Mouse (Mus musculus): ENCODE results near the gene Nphs2. TPM values are rescaled to one million over a fixed set of nuclear protein-coding genes. Genes with fewer than 3 reads are reported as not detected.
"Not testable (repeated sequence)": the region's sequence is repeated elsewhere in the genome, so short reads cannot be mapped to it uniquely, and the experiment has no call there.

Gene Nphs2
- polyA plus RNA-seq, 1 experiment from 2014 or later: not detected

GRCm38 (mm10) chr1:156284207-156284606, 26.3 kb upstream of the Nphs2 start:
- Histone ChIP-seq H3K9ac (no peak overlapping the region), H3K36me3 (ENCODE audit: insufficient read depth) (no peaks in the 10 kb centered on the region), H3K4me2 (no peak overlapping the region), H3K27me3 (ENCODE audit: insufficient read depth, low read length) (no peaks in the 10 kb centered on the region), H3K4me1 (ENCODE audit: insufficient read depth) (no peaks in the 10 kb centered on the region), H3K9me3 (ENCODE audit: low read depth, low read length) (no peaks in the 10 kb centered on the region), H3K4me3 (ENCODE audit: low read depth, low read length) (no peak overlapping the region), H3K27ac (ENCODE audit: low read depth) (no peak overlapping the region)
- 56% methylated on average over 10 of the region's 10 CpGs for WGBS
- TF ChIP-seq CTCF (IDR thresholded peaks at IDR 0.05; ENCODE audit: low read depth): no peak
- no peak for DNase-seq
- ATAC-seq (ENCODE audit: insufficient read depth): no peak

GRCm38 (mm10) chr1:156284851-156285540, 25.5 kb upstream of the Nphs2 start:
- H3K4me1 ChIP-seq (ENCODE audit: insufficient read depth): no peaks in the 10 kb centered on the region
- no peak for TF ChIP-seq CTCF (IDR thresholded peaks at IDR 0.05; ENCODE audit: low read depth)
- no peak overlapping the region for H3K4me2 ChIP-seq
- ATAC-seq (ENCODE audit: insufficient read depth) (no peak), DNase-seq (no peak)
- 40% methylated on average over 9 of the region's 9 CpGs for WGBS
- no peaks in the 10 kb centered on the region for H3K9me3 ChIP-seq (ENCODE audit: low read depth, low read length)
- H3K9ac ChIP-seq: no peak overlapping the region
- H3K4me3 ChIP-seq (ENCODE audit: low read depth, low read length): no peak overlapping the region
- no peak overlapping the region for H3K27ac ChIP-seq (ENCODE audit: low read depth)
- H3K27me3 ChIP-seq (ENCODE audit: insufficient read depth, low read length): no peaks in the 10 kb centered on the region
- H3K36me3 ChIP-seq (ENCODE audit: insufficient read depth): no peaks in the 10 kb centered on the region

GRCm38 (mm10) chr1:156285541-156285896, 25.0 kb upstream of the Nphs2 start:
- no peak overlapping the region for H3K27ac ChIP-seq (ENCODE audit: low read depth)
- no peak overlapping the region for H3K4me2 ChIP-seq
- H3K27me3 ChIP-seq (ENCODE audit: insufficient read depth, low read length): no peaks in the 10 kb centered on the region
- 74% methylated on average over 5 of the region's 5 CpGs for WGBS
- H3K4me3 ChIP-seq (ENCODE audit: low read depth, low read length): no peak overlapping the region
- H3K4me1 ChIP-seq (ENCODE audit: insufficient read depth): no peaks in the 10 kb centered on the region
- H3K9ac ChIP-seq: no peak overlapping the region
- TF ChIP-seq CTCF (IDR thresholded peaks at IDR 0.05; ENCODE audit: low read depth): no peak
- H3K9me3 ChIP-seq (ENCODE audit: low read depth, low read length): no peaks in the 10 kb centered on the region
- no peaks in the 10 kb centered on the region for H3K36me3 ChIP-seq (ENCODE audit: insufficient read depth)
- no peak for DNase-seq
- ATAC-seq (ENCODE audit: insufficient read depth): no peak

- DNase-seq: no peak
- no peak for TF ChIP-seq CTCF (IDR thresholded peaks at IDR 0.05; ENCODE audit: low read depth)
- Histone ChIP-seq H3K4me3 (ENCODE audit: low read depth, low read length) (no peak overlapping the region), H3K4me1 (ENCODE audit: insufficient read depth) (no peaks in the 10 kb centered on the region), H3K9me3 (ENCODE audit: low read depth, low read length) (no peaks in the 10 kb centered on the region), H3K27me3 (ENCODE audit: insufficient read depth, low read length) (no peaks in the 10 kb centered on the region), H3K4me2 (no peak overlapping the region), H3K9ac (no peak overlapping the region), H3K36me3 (ENCODE audit: insufficient read depth) (no peaks in the 10 kb centered on the region), H3K27ac (ENCODE audit: low read depth) (no peak overlapping the region)
- ATAC-seq (ENCODE audit: insufficient read depth): no peak
- 76% methylated on average over 9 of the region's 9 CpGs for WGBS
Observed at GRCm38 (mm10) chr1:156288556-156289221, 21.8 kb upstream of the Nphs2 start.

- not testable (repeated sequence) for H3K27ac ChIP-seq (ENCODE audit: low read depth); H3K27me3 ChIP-seq (ENCODE audit: insufficient read depth, low read length); H3K4me3 ChIP-seq (ENCODE audit: low read depth, low read length); H3K9ac ChIP-seq; ATAC-seq (ENCODE audit: insufficient read depth); H3K4me2 ChIP-seq; DNase-seq; H3K9me3 ChIP-seq (ENCODE audit: low read depth, low read length); H3K4me1 ChIP-seq (ENCODE audit: insufficient read depth); H3K36me3 ChIP-seq (ENCODE audit: insufficient read depth)
- WGBS: 60% methylated on average over 10 of the region's 10 CpGs
Observed at GRCm38 (mm10) chr1:156289222-156289587, 21.3 kb upstream of the Nphs2 start.

GRCm38 (mm10) chr1:156290016-156290415, 20.5 kb upstream of the Nphs2 start:
- no peak for DNase-seq
- Histone ChIP-seq H3K9ac (no peak overlapping the region), H3K27ac (ENCODE audit: low read depth) (no peak overlapping the region), H3K4me3 (ENCODE audit: low read depth, low read length) (no peak overlapping the region), H3K36me3 (ENCODE audit: insufficient read depth) (no peaks in the 10 kb centered on the region), H3K9me3 (ENCODE audit: low read depth, low read length) (no peaks in the 10 kb centered on the region), H3K4me2 (no peak overlapping the region), H3K27me3 (ENCODE audit: insufficient read depth, low read length) (no peaks in the 10 kb centered on the region), H3K4me1 (ENCODE audit: insufficient read depth) (no peaks in the 10 kb centered on the region)
- WGBS: 72% methylated on average over 6 of the region's 6 CpGs
- TF ChIP-seq CTCF (IDR thresholded peaks at IDR 0.05; ENCODE audit: low read depth): no peak
- ATAC-seq (ENCODE audit: insufficient read depth): no peak

- Histone ChIP-seq H3K36me3 (ENCODE audit: insufficient read depth) (no peaks in the 10 kb centered on the region), H3K4me1 (ENCODE audit: insufficient read depth) (peaks cover 4% of the 10 kb centered on the region; the same call in 1 of the 2 replicates), H3K9ac (peak within 1 kb of the TSS; percentile 34), H3K27me3 (ENCODE audit: insufficient read depth, low read length) (peaks cover 40% of the 10 kb centered on the region), H3K4me3 (ENCODE audit: low read depth, low read length) (peak within 1 kb of the TSS; percentile 58), H3K27ac (ENCODE audit: low read depth) (no peak within 1 kb of the TSS), H3K9me3 (ENCODE audit: low read depth, low read length) (no peaks in the 10 kb centered on the region), H3K4me2 (peak within 1 kb of the TSS; percentile 96)
- WGBS: under 1% methylated on average over 76 of the region's 85 CpGs
- ATAC-seq (ENCODE audit: insufficient read depth) (peak; percentile 89), DNase-seq (peak; percentile 61)
- TF ChIP-seq CTCF (IDR thresholded peaks at IDR 0.05; ENCODE audit: low read depth): no peak
Observed at GRCm38 (mm10) chr1:156302911-156303749, 7.4 kb upstream of the Nphs2 start, which contains the start of gene Tdrd5. TSS of gene Tdrd5 (minus strand) at chr1:156303664.

Data from lung, embryonic 14.5 days (tissue).